Mouse (Mus musculus): Measurements from ENCODE around the gene Abhd15. TPM values are rescaled to one million over a fixed set of nuclear protein-coding genes. Genes with fewer than 3 reads are reported as not detected.

Abhd15 gene
- total RNA-seq, 2 experiments from 2014 or later, result 2.3 to 3.1 TPM

DNA sequence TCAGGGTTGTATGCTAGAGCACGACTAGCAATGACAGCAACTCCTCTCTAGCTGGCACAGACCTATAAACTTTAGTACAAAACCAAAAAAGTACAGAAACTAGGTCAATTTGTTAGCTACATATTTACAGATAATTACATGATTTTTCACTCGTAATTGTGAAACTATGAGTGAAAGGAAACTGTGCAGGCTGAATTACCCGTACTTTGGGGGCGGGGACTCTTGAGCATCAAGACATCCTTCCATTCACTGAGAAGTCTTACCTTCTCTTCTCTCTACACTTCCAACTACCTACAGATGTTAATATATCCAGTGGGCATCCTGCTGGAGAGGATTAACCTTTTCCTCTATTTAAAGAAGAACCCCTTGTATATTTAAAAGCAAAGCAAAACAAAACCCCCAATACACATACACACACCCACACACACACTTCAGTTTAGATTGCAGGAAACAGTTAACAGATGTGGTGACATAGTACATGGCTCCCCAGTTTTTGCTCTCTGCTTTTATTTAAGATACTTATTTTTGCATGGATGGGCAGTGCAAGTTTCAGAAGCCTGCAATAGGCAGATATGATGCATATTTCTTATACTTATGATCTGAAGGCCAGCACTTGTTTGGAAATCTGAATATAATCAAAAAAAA lies 17.4 kb downstream of the Abhd15 start:
- no peak for DNase-seq
- intact Hi-C loops (cut with DNase I), result no loop called here

GRCm38 (mm10) chr11:77545261-77545660 lies 30.3 kb downstream of the Abhd15 start:
- intact Hi-C loops (cut with DNase I), result no loop called here
- DNase-seq, result no peak

DNA sequence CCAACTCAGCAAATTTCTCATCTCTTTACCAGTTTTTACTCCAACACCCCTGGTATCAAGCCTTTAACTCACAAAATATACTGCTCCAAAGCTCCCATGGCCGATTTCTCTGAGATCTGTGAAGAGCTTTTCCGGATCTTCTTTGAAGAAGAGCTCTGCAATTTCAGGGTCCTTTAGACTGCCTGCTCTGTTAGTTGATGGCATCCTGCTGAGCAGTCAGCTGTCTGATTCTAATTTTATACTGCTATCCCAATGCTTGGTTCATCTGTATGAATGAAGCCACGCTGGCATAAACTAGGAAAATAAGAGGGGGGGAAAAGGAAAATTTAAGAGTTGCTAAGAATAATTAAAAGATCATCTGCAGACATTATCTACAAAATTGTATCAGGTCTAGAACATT lies 70.3 kb downstream of the Abhd15 start:
- DNase-seq, result no peak
- intact Hi-C loops (cut with DNase I), result no loop called here

Other genes starting within 250 kb of the Abhd15 start
- 100 to 1,000 TPM; 196 to 198 TPM for gene Coro6, start 52.7 kb upstream of the Abhd15 start, total RNA-seq (2021)
- 10 to 100 TPM in 1 of 2 experiments, 1 to 10 TPM in 1; 9.8 to 10.4 TPM for gene Ankrd13b, start 25.4 kb upstream of the Abhd15 start, total RNA-seq (2021)
- gene Git1, start 21.6 kb upstream of the Abhd15 start, total RNA-seq (2021), result 10 to 100 TPM; 55.2 to 57.1 TPM
- 1 to 10 TPM; 8.3 to 8.7 TPM for gene Trp53i13, start 859 bp downstream of the Abhd15 start, total RNA-seq (2021)
- gene Gm10392, start 4.1 kb downstream of the Abhd15 start, total RNA-seq (2021), result not detected
- gene Taok1, start 92.7 kb downstream of the Abhd15 start, total RNA-seq (2021), result 10 to 100 TPM; 54.4 to 56.0 TPM
- gene Nufip2, start 171.0 kb downstream of the Abhd15 start, total RNA-seq (2021), result 10 to 100 TPM; 46.8 to 48.3 TPM
- gene Cryba1, start 210.2 kb downstream of the Abhd15 start, total RNA-seq (2021), result not detected
- gene Myo18a, start 248.1 kb downstream of the Abhd15 start, total RNA-seq (2021), result 100 to 1,000 TPM; 256 to 280 TPM